Mouse (Mus musculus) spleen, adult 2 months (tissue): ENCODE results near the gene Kat2a.

Source experiments
- CTCF ChIP-seq: fragments of 200-500 bp; IDR thresholded peaks from 2 replicates; pipeline ENCODE4 v1.5.1; 2011; ENCODE audit warnings: mild to moderate bottlenecking, inconsistent platforms; ENCODE audit not compliant: insufficient read depth, insufficient read length, insufficient replicate concordance; ENCODE audit errors: extremely low read depth
- POLR2A ChIP-seq: fragments of 200-500 bp; IDR thresholded peaks from 2 replicates; pipeline ENCODE4 v1.6.1; 2011; ENCODE audit warnings: low read depth, low read length, inconsistent platforms

DNA sequence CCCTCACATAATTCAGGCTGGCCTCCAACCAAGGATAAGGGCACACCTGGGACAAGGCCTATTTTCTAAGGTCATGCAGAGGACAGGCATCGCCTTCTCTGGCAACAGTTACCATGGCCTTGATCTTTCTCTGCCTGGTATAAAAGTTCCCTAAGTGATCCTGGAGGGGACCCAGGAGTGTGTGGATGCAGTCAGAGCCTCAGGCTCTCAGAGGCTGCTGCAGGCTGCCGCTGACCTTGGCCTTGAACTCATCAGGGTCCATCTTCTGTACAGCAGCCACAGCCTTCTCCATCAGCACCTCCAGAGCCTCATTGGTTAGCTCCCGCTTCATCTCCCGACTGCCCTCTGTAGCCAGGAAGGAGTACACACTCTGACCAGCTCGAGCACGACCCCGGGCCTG, 14.3 kb downstream of the Kat2a start:
- TF ChIP-seq CTCF (no peak), POLR2A (no peak)
